Mouse (Mus musculus): ENCODE data around the gene C87414.
"Not testable (repeated sequence)": the region's sequence is repeated elsewhere in the genome, so short reads cannot be mapped to it uniquely, and the experiment has no call there.

Gene C87414

GRCm38 (mm10) chr5:93671451-93671850 is at the start of gene C87414:
Gene C87414, minus strand, starts transcription at chr5:93671551.
- not testable (repeated sequence) for DNase-seq

- peak; percentile 12 to 39 for DNase-seq
Observed at GRCm38 (mm10) chr5:93684661-93685060, 13.3 kb upstream of the C87414 start.

Measured in kidney, postnatal 36 days (tissue).